Mouse (Mus musculus): Measurements from ENCODE around the gene Hnf4a. TPM values are rescaled to one million over a fixed set of nuclear protein-coding genes. Genes with fewer than 3 reads are reported as not detected.

Hnf4a gene
- polyA plus RNA-seq, 1 experiment from 2014 or later, result 18.6 TPM

GRCm38 (mm10) chr2:163584088-163584426 is 77.4 kb downstream of the Hnf4a start:
- H3K27ac ChIP-seq, result no peak overlapping the region
- H3K4me2 ChIP-seq, result no peak overlapping the region
- no peak overlapping the region for H3K4me3 ChIP-seq (replicated peaks)
- ATAC-seq (replicated peaks; ENCODE audit: low FRiP score), result no peak
- no peaks in the 10 kb centered on the region for H3K9me3 ChIP-seq (replicated peaks)
- H3K4me1 ChIP-seq, result no peaks in the 10 kb centered on the region
- H3K9ac ChIP-seq, result no peak overlapping the region
- WGBS, result 83% methylated on average over 10 of the region's 10 CpGs
- H3K27me3 ChIP-seq, result 0 out of 2 replicates have a peak, but pooled peaks cover 3% of the 10 kb centered on the region
- no peaks in the 10 kb centered on the region for H3K36me3 ChIP-seq

- no peak overlapping the region for H3K4me3 ChIP-seq (replicated peaks)
- no peaks in the 10 kb centered on the region for H3K9me3 ChIP-seq (replicated peaks)
- no peak overlapping the region for H3K27ac ChIP-seq
- H3K4me1 ChIP-seq, result peaks cover 5% of the 10 kb centered on the region; the same call in 1 of the 2 replicates
- H3K9ac ChIP-seq, result no peak overlapping the region
- WGBS, result 51% methylated on average over 19 of the region's 19 CpGs
- H3K27me3 ChIP-seq, result 0 out of 2 replicates have a peak, but pooled peaks cover 3% of the 10 kb centered on the region
- ATAC-seq (replicated peaks; ENCODE audit: low FRiP score), result no peak
- H3K4me2 ChIP-seq, result no peak overlapping the region
- no peaks in the 10 kb centered on the region for H3K36me3 ChIP-seq
Observed at GRCm38 (mm10) chr2:163586384-163587261, 80.0 kb downstream of the Hnf4a start.

- H3K4me3 ChIP-seq (replicated peaks), result no peak overlapping the region
- no peak overlapping the region for H3K27ac ChIP-seq
- 0 out of 2 replicates have a peak, but pooled peaks cover 3% of the 10 kb centered on the region for H3K27me3 ChIP-seq
- no peaks in the 10 kb centered on the region for H3K36me3 ChIP-seq
- no peak for ATAC-seq (replicated peaks; ENCODE audit: low FRiP score)
- H3K4me1 ChIP-seq, result peaks cover 5% of the 10 kb centered on the region; the same call in 1 of the 2 replicates
- no peaks in the 10 kb centered on the region for H3K9me3 ChIP-seq (replicated peaks)
- no peak overlapping the region for H3K9ac ChIP-seq
- WGBS, result 67% methylated on average over 5 of the region's 5 CpGs
- H3K4me2 ChIP-seq, result no peak overlapping the region
Observed at GRCm38 (mm10) chr2:163587506-163587905, 80.9 kb downstream of the Hnf4a start.

- Histone ChIP-seq H3K27ac (no peak overlapping the region), H3K4me1 (peaks cover 12% of the 10 kb centered on the region; the same call in 1 of the 2 replicates), H3K9ac (no peak overlapping the region), H3K27me3 (0 out of 2 replicates have a peak, but pooled peaks cover 3% of the 10 kb centered on the region), H3K36me3 (no peaks in the 10 kb centered on the region), H3K4me3 (replicated peaks) (no peak overlapping the region), H3K9me3 (replicated peaks) (no peaks in the 10 kb centered on the region), H3K4me2 (no peak overlapping the region)
- 53% methylated on average over 12 of the region's 12 CpGs for WGBS
- no peak for ATAC-seq (replicated peaks; ENCODE audit: low FRiP score)
Observed at GRCm38 (mm10) chr2:163590211-163590610, 83.6 kb downstream of the Hnf4a start.

- no peaks in the 10 kb centered on the region for H3K36me3 ChIP-seq
- no peaks in the 10 kb centered on the region for H3K9me3 ChIP-seq (replicated peaks)
- H3K27me3 ChIP-seq, result 0 out of 2 replicates have a peak, but pooled peaks cover 3% of the 10 kb centered on the region
- H3K27ac ChIP-seq, result no peak overlapping the region
- WGBS, result 68% methylated on average over 5 of the region's 5 CpGs
- H3K9ac ChIP-seq, result no peak overlapping the region
- no peak for ATAC-seq (replicated peaks; ENCODE audit: low FRiP score)
- H3K4me1 ChIP-seq, result peaks cover 19% of the 10 kb centered on the region; the same call in 1 of the 2 replicates
- no peak overlapping the region for H3K4me3 ChIP-seq (replicated peaks)
- H3K4me2 ChIP-seq, result no peak overlapping the region
Observed at GRCm38 (mm10) chr2:163590996-163591395, 84.4 kb downstream of the Hnf4a start.

- Histone ChIP-seq H3K4me3 (replicated peaks) (no peak overlapping the region), H3K4me2 (no peak overlapping the region), H3K9ac (no peak overlapping the region), H3K27me3 (0 out of 2 replicates have a peak, but pooled peaks cover 1% of the 10 kb centered on the region), H3K27ac (no peak overlapping the region), H3K36me3 (no peaks in the 10 kb centered on the region), H3K4me1 (peaks cover 28% of the 10 kb centered on the region), H3K9me3 (replicated peaks) (no peaks in the 10 kb centered on the region)
- ATAC-seq (replicated peaks; ENCODE audit: low FRiP score), result no peak
- 56% methylated on average over 1 of the region's 1 CpGs for WGBS
Observed at GRCm38 (mm10) chr2:163592084-163592483, 85.5 kb downstream of the Hnf4a start.

- ATAC-seq (replicated peaks; ENCODE audit: low FRiP score), result no peak
- Histone ChIP-seq H3K9ac (no peak overlapping the region), H3K27ac (no peak overlapping the region), H3K9me3 (replicated peaks) (no peaks in the 10 kb centered on the region), H3K36me3 (no peaks in the 10 kb centered on the region), H3K4me1 (peaks cover 28% of the 10 kb centered on the region), H3K4me2 (no peak overlapping the region), H3K27me3 (no peaks in the 10 kb centered on the region), H3K4me3 (replicated peaks) (no peak overlapping the region)
- WGBS, result 90% methylated on average over 10 of the region's 10 CpGs
Observed at GRCm38 (mm10) chr2:163593636-163594282, 87.2 kb downstream of the Hnf4a start.

- peaks cover 26% of the 10 kb centered on the region for H3K4me1 ChIP-seq
- H3K4me3 ChIP-seq (replicated peaks), result no peak overlapping the region
- H3K27me3 ChIP-seq, result no peaks in the 10 kb centered on the region
- H3K9ac ChIP-seq, result no peak overlapping the region
- no peak overlapping the region for H3K4me2 ChIP-seq
- no peak for ATAC-seq (replicated peaks; ENCODE audit: low FRiP score)
- 14% methylated on average over 2 of the region's 2 CpGs for WGBS
- H3K9me3 ChIP-seq (replicated peaks), result no peaks in the 10 kb centered on the region
- H3K36me3 ChIP-seq, result no peaks in the 10 kb centered on the region
- H3K27ac ChIP-seq, result peak overlapping the region; percentile 64
Observed at GRCm38 (mm10) chr2:163595119-163595518, 88.5 kb downstream of the Hnf4a start.

- peak overlapping the region; percentile 64 for H3K27ac ChIP-seq
- H3K4me3 ChIP-seq (replicated peaks), result no peak overlapping the region
- H3K4me2 ChIP-seq, result no peak overlapping the region
- WGBS, result 67% methylated on average over 13 of the region's 13 CpGs
- no peaks in the 10 kb centered on the region for H3K27me3 ChIP-seq
- no peaks in the 10 kb centered on the region for H3K36me3 ChIP-seq
- H3K4me1 ChIP-seq, result peaks cover 23% of the 10 kb centered on the region
- ATAC-seq (replicated peaks; ENCODE audit: low FRiP score), result no peak
- H3K9ac ChIP-seq, result no peak overlapping the region
- no peaks in the 10 kb centered on the region for H3K9me3 ChIP-seq (replicated peaks)
Observed at GRCm38 (mm10) chr2:163596057-163596872, 89.7 kb downstream of the Hnf4a start.

GRCm38 (mm10) chr2:163596873-163597155 is 90.2 kb downstream of the Hnf4a start:
- no peak overlapping the region for H3K9ac ChIP-seq
- WGBS, result 58% methylated on average over 3 of the region's 3 CpGs
- peak overlapping the region; percentile 52; the same call in 1 of the 2 replicates for H3K27ac ChIP-seq
- no peaks in the 10 kb centered on the region for H3K36me3 ChIP-seq
- H3K4me2 ChIP-seq, result no peak overlapping the region
- H3K9me3 ChIP-seq (replicated peaks), result no peaks in the 10 kb centered on the region
- no peaks in the 10 kb centered on the region for H3K27me3 ChIP-seq
- ATAC-seq (replicated peaks; ENCODE audit: low FRiP score), result no peak
- no peak overlapping the region for H3K4me3 ChIP-seq (replicated peaks)
- H3K4me1 ChIP-seq, result peaks cover 27% of the 10 kb centered on the region

GRCm38 (mm10) chr2:163597661-163598060 is 91.1 kb downstream of the Hnf4a start:
- Histone ChIP-seq H3K36me3 (no peaks in the 10 kb centered on the region), H3K4me3 (replicated peaks) (no peak overlapping the region), H3K9ac (no peak overlapping the region), H3K27me3 (no peaks in the 10 kb centered on the region), H3K9me3 (replicated peaks) (no peaks in the 10 kb centered on the region), H3K4me2 (no peak overlapping the region), H3K4me1 (peaks cover 33% of the 10 kb centered on the region), H3K27ac (no peak overlapping the region)
- ATAC-seq (replicated peaks; ENCODE audit: low FRiP score), result no peak
- 61% methylated on average over 4 of the region's 4 CpGs for whole genome bisulfite sequencing

GRCm38 (mm10) chr2:163599226-163599625 is 92.6 kb downstream of the Hnf4a start:
- peaks cover 41% of the 10 kb centered on the region for H3K4me1 ChIP-seq
- no peaks in the 10 kb centered on the region for H3K27me3 ChIP-seq
- no peak overlapping the region for H3K4me2 ChIP-seq
- H3K36me3 ChIP-seq, result no peaks in the 10 kb centered on the region
- H3K4me3 ChIP-seq (replicated peaks), result no peak overlapping the region
- no peak overlapping the region for H3K9ac ChIP-seq
- no peak for ATAC-seq (replicated peaks; ENCODE audit: low FRiP score)
- 0% methylated on average over 1 of the region's 1 CpGs for WGBS
- H3K9me3 ChIP-seq (replicated peaks), result no peaks in the 10 kb centered on the region
- no peak overlapping the region for H3K27ac ChIP-seq

Data from kidney, embryonic 15.5 days (tissue).